Mouse (Mus musculus) lung, adult 18-20 months (tissue): ENCODE results near the gene Smyd3.

ENCODE experiments used
- DNase-seq, 2 experiments: peaks; one replicate each; pipeline ENCODE4 v3.0.0; 2022; ENCODE audit warnings: mixed read lengths in 2 of 2

Smyd3 gene

DNA sequence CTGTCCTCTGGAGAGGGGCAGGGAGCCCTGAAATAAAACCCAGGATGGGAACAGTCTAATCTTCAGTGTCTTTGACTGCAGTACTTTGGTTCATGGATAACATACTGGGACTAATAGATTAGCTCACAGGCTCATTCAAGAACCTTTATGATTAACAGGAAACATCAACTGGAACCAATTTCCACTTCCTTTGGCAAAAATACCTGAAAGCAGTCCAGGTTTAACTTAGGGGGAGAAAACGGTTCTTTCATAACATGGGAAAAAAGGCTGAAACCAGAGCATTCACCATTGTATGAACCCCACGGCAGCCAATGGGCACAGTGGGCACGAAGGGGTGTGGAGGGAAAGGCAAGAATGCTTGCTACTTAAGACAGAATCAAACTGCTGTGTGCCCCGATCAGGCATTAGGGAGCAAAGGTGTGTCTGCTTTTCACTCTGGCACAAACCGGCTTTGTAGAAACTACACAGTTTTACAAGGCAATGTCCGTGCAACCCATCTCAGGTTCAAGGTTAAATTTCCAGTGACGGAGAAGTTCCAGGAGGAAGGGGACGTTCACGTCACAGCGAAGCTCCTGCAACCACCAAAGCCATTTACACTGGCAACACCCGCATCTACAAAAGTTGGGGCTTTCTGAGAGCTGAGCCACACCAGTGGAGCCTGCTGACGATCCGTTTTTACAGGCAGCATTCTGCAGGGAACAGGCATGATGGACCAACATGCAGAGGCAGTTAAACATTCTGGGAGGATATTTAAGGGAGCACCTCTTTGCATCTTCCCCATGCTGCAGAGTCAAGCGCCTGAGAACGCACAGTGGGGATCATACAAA, 458.3 kb downstream of the Smyd3 start:
- no peak for DNase-seq

DNA sequence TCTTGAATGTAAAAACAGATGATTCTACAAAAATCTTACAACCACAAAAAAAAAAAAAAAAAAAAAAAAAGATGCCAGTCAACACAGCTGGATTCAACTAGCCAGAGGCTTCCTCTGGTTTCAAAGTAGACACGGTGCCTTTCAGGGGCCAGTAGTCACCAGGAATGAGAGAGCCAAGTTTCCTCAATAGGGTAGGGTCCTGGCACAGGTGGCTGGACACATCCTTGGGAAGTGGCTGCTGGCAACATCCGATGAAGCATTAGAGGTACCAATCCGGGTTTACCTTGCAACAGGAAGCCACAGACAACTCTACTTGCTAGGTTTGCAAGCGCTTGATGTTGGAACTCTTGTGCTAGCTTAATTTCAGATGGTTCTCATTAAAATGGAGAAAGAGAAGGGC, 459.2 kb downstream of the Smyd3 start:
- DNase-seq, result no peak

GRCm38 (mm10) chr1:179055760-179056159, 462.1 kb downstream of the Smyd3 start:
- DNase-seq, result no peak

- DNase-seq, result no peak
These were observed 463.3 kb downstream of the Smyd3 start for GRCm38 (mm10) chr1:179054385-179055116.

DNA sequence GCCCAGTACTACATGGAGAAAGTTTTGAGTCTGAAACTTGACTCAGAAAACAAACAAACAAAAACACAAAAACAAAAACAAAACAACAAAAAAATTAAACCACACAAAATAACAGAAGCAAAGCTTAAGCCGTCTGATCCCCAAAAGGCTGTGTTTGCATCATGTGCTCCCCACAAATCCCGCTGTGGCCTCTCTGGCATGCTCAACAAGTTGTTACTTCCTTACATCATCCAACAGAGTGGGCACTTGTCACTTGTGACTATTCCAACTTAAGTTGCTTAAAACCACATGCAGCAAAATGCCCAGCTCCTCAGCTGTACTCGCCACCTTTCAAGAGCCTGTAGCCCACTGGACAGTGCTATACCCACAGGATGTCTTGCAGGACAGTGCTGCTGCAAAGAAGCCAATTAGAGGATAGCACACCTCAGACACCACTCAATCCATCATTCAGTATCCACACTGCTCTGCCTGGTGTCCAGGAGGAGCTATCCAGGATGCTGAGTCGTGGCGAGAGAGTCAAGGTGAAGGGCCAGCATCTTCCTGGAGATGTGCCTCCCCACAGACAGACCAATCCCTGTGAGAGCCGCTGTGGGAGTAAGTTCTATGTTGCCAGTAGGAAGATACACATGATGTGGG, 465.2 kb downstream of the Smyd3 start:
- DNase-seq, result no peak

GRCm38 (mm10) chr1:179047931-179048596, 469.8 kb downstream of the Smyd3 start:
- no peak for DNase-seq

- DNase-seq, result peak; percentile 41 to 48
These were observed 471.8 kb downstream of the Smyd3 start for GRCm38 (mm10) chr1:179045856-179046714.

GRCm38 (mm10) chr1:179044165-179044564, 473.7 kb downstream of the Smyd3 start:
- no peak for DNase-seq

- DNase-seq, result no peak
These were observed 474.2 kb downstream of the Smyd3 start for GRCm38 (mm10) chr1:179043644-179044043.

GRCm38 (mm10) chr1:179041905-179042337, 475.9 kb downstream of the Smyd3 start:
- DNase-seq, result no peak

DNA sequence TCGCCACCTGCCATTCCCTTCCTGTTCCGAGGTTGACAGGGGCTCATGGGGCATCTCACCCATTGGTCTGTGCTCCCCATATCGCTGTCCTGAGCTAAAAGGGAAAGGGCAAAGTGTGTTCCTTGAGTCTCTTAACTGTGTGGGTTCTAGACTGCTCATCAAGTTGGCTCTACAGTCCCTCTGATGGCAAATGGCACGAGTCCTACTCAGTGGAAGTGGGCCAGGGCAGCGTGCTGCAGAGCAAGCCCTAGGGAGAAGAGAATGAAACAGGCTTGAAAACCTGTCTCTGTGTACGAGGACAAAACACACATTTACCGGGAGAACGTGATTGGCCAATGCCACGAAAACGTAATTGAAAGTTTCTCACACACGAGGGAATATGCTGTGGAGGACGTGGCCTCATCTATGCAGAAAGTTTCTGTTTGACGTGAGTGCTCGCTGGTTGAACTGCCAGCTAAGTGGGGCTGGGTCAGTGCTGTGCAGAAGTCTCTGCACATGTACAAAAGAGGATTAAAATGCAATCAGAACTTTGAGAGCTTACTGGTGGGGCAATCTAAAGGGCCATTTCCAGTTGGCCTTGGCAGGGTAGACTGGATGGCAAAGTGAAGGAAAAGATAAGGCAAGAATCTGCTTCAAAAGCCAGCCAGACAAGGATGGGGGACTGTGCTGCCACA, 476.5 kb downstream of the Smyd3 start:
- no peak for DNase-seq

DNA sequence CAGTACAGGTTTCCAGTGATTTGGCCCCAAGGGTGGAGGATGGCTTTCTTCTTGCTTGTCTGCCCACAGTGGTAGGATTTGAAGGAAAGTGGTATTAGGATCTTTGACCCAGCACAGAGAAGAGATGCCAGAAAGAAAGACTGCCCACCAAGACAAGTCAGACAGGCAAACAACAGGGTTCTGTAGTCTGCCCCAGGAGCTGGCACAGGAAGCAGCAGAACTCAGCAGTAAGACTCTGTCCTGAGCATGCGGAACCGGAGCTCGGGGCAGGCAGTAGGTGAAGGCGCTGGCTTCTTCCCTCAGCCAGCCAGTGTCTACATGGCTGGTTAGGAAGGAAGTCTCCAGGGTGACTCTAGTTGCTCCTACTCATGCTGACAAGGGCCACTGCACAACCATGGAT, 479.0 kb downstream of the Smyd3 start:
- no peak for DNase-seq

GRCm38 (mm10) chr1:179032947-179033346, 484.9 kb downstream of the Smyd3 start:
- DNase-seq, result no peak

- DNase-seq, result no peak
These were observed 486.3 kb downstream of the Smyd3 start for GRCm38 (mm10) chr1:179031581-179031980.

GRCm38 (mm10) chr1:179026614-179027013, 491.2 kb downstream of the Smyd3 start:
- no peak for DNase-seq

DNA sequence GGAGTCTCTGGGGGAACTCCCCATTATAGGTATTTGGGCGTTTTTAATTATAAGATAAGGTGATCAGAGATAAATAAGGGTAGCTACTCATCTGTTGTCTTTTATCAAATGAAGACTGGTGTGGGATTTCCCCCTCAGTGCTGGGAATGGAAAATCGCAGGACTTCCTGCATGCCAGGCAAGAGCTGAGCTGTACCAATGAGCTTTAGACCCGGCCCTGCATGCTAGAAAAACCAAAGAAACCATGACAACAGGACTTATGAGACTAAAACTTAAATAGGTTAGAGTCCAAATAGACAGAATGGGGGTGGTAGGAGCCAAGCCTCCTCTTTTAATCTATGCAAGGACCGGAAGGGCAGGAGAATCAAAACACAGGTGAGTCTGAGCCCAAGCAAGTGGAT, 492.7 kb downstream of the Smyd3 start:
- no peak for DNase-seq

- no peak for DNase-seq
These were observed 494.4 kb downstream of the Smyd3 start for GRCm38 (mm10) chr1:179023486-179023885.

DNA sequence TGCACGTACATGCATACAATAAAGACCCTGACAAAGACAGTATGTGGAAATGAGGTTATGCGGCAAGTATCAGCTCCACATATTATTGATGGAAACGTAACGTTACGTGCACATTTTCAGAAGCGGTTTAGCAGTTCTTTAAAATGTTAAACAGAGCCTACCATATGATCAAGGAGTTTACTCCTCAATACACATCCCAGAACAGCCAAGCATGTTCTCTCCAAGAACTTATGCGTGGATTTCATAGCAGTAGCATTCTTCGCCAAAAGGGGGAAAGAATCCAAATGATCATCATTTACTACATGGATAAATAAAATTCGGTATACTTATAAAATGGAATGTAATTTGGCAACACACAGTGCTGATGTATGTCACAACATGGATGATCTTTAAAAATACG, 500.4 kb downstream of the Smyd3 start:
- DNase-seq, result no peak

GRCm38 (mm10) chr1:179013021-179013420, 504.8 kb downstream of the Smyd3 start:
- no peak for DNase-seq

DNA sequence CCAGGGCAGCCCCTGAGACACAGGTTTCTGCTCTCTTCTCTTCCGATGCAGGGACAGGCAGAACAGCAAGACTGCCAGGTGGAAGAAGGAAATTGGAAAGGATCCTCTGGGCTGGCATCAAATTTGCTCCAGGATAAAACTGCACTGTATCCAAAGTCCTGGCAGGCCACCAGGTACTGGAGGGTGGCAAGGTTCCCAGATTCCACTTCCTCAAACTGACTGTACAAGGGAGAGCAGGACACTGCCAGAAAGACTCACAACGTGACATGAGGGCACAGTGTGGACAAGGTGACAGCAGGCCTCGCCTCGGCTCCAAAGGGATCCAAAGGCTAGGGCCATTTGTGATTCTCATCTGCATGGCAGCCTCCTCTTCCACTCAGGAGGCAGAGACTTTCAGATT, 505.6 kb downstream of the Smyd3 start:
- peak; percentile 24 to 46 for DNase-seq

DNA sequence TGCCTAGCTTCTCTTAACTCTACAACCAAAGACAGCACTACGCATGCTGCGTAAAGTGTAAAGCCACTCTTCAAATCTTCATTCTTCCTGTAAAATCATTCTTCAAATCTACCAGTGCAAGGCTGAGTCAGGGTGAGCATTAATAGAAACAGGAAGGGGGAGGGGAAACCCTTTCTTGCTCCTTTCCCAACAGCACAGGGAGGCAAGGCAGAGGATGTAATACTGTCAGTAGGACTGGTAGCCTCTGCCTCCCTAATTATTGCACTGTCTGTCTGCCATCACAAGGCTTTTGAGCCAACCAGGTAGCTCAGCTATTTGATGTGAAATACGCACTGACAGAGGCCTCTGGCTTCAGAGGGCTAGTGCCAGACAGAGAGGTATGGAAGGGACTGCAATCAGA, 507.1 kb downstream of the Smyd3 start:
- DNase-seq, result no peak

DNA sequence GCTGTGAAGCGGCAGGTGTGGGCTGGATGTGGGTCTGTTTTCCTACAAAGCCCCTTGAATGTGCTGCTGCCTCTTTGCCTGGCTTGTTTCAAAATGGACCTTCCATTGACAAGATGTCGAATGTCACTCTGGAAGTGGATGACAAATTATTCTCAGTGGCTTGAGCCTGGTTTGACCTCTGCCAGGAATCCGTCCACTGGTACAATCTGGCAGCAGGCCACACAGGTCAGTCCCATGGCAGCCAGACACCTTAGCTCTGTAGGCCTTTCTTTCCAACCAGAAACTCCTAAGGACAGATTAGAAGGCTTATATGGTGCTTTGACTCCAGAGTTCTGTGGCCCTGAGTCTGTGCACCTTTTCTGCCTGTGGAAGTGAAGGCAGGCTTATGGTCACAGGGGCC, 507.9 kb downstream of the Smyd3 start:
- DNase-seq, result no peak
